8 mouse cellular contexts compared by ENCODE assay signal in the genomic region with DNA sequence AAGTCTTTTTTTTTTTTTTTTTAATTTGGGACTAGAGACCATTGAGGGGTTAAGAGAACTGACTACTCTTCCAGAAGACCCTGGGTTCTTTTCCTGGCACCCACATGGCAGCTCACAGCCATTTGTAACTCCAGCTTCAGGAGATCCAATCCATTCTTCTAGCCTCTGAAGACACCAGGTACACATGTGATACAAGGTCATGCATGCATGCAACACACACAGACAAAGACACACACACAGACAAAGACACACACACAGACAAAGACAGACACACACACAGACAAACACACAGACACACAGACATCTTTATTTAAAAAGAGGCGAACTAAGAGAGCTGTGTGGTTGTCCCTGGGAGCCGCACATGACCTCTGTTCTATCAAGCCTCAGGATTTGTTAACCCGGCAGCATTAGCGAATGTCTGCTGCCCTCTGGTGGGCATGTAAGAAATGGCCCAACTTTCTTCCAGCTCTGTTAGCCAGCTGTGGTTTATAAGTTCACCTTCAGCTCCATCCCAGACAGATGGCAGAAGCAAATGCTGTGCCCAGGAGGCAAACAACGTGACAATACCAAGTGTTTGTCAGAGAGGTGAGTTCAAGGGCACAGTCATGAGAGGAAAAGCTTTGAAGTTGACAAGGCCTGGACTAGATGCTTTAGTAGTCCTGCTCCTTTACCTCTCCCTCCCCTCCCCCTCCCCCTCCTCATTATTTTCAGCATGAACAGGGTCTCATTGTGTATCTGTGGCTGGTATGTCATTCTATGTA. TPM values are rescaled to one million over a fixed set of nuclear protein-coding genes. Genes with fewer than 3 reads are reported as not detected.
DNase-seq lines count a peak whose midpoint lies in the region; ATAC-seq lines count a peak whose summit lies in the region.

No protein-coding gene starts in this region.

- H3K27ac ChIP-seq in hindbrain, embryonic 16.5 days (ENCODE audit: low read depth, low read length): no peak overlapping the region; the same call in 1 of the 2 replicates

- 3% methylated on average over 5 of the region's 5 CpGs for WGBS in hindbrain, embryonic 16.5 days

- H3K9me3 ChIP-seq in hindbrain, embryonic 16.5 days (ENCODE audit: control insufficient read depth, low read length): no peaks in the 10 kb centered on the region

- ATAC-seq in hindbrain, embryonic 16.5 days: peak; percentile 75
- peak; percentile 84 for ATAC-seq in megakaryocyte, adult 5-6 weeks (ENCODE audit: poor library complexity, severe bottlenecking)

- H3K36me3 ChIP-seq in hindbrain, embryonic 16.5 days (ENCODE audit: control insufficient read depth, insufficient read depth, low read length): no peaks in the 10 kb centered on the region

- H3K4me1 ChIP-seq in hindbrain, embryonic 16.5 days (ENCODE audit: control insufficient read depth, insufficient read depth, low read depth, low read length): no peaks in the 10 kb centered on the region

- no peak overlapping the region for H3K4me2 ChIP-seq in hindbrain, embryonic 16.5 days (ENCODE audit: low read length)

- DNase-seq in NIH3T3 (ENCODE audit: low read depth): peak; percentile 89
- DNase-seq in cerebellum, adult 9-11 months: peak; percentile 79
- peak; percentile 81 to 85 for DNase-seq in frontal cortex, postnatal 14 days (ENCODE audit: low spot score in 2 of 2)
- peak; percentile 74 to 75 for DNase-seq in layer of hippocampus, postnatal 36 days
- peak; percentile 83 for DNase-seq in right cerebral cortex, adult 18-20 months
- DNase-seq in urinary bladder, adult 2 months (ENCODE audit: low spot score): peak; percentile 48

- H3K4me3 ChIP-seq in hindbrain, embryonic 16.5 days (ENCODE audit: low read length): no peak overlapping the region

- no peak overlapping the region for H3K9ac ChIP-seq in hindbrain, embryonic 16.5 days (ENCODE audit: low read depth, low read length)

- H3K27me3 ChIP-seq in hindbrain, embryonic 16.5 days (replicated peaks; ENCODE audit: control insufficient read depth, insufficient read depth, low read length): no peaks in the 10 kb centered on the region

RNA-seq across cellular contexts. Expression of a gene that starts 7.9 kb away (rescaled TPM):
- 39.0 and 40.2 TPM in 2 replicates for polyA plus RNA-seq in hindbrain, embryonic 16.5 days (2015; fragmentation: Nextera tagmentation; extraction: Ambion mirVana)
- 10 to 100 TPM in 1 of 2 experiments, 1 to 10 TPM in 1; 9.7 to 13.8 TPM for total RNA-seq in layer of hippocampus, postnatal 36 days (2021)
- 4.8 and 5.1 TPM in 2 replicates for total RNA-seq in megakaryocyte, adult 5-6 weeks (2015)
- 3.0 and 4.9 TPM in 2 replicates for total RNA-seq in megakaryocyte, adult 5-6 weeks (2017)
- 11.1 and 12.2 TPM in 2 replicates for polyA plus RNA-seq in urinary bladder, adult 2 months (2012; rRNA removed)

RNA-seq across cellular contexts. Expression of a gene that starts 36.0 kb away (rescaled TPM):
- 57.8 and 59.0 TPM in 2 replicates for polyA plus RNA-seq in hindbrain, embryonic 16.5 days (2015; fragmentation: Nextera tagmentation; extraction: Ambion mirVana)
- 10 to 100 TPM; 97.4 to 98.6 TPM for total RNA-seq in layer of hippocampus, postnatal 36 days (2021)
- total RNA-seq in megakaryocyte, adult 5-6 weeks (2015): 12.8 and 14.5 TPM in 2 replicates
- 9.4 and 18.7 TPM in 2 replicates for total RNA-seq in megakaryocyte, adult 5-6 weeks (2017)
- 19.0 and 32.7 TPM in 2 replicates for polyA plus RNA-seq in urinary bladder, adult 2 months (2012; rRNA removed)

RNA-seq across cellular contexts. Expression of a gene that starts 53.5 kb away (rescaled TPM):
- polyA plus RNA-seq in hindbrain, embryonic 16.5 days (2015; fragmentation: Nextera tagmentation; extraction: Ambion mirVana): 207 and 212 TPM in 2 replicates
- 100 to 1,000 TPM; 274 to 279 TPM for total RNA-seq in layer of hippocampus, postnatal 36 days (2021)
- 0.05 TPM in 1 of 2 replicates, not detected in the other for total RNA-seq in megakaryocyte, adult 5-6 weeks (2015)
- 0.08 and 0.33 TPM in 2 replicates for total RNA-seq in megakaryocyte, adult 5-6 weeks (2017)
- polyA plus RNA-seq in urinary bladder, adult 2 months (2012; rRNA removed): 28.4 and 36.8 TPM in 2 replicates

Comparison
In these comparisons a context has a peak if more than half of its experiments do, and no peak if none do; other contexts are left out.
1. RNA of a gene that starts 36.0 kb away (total RNA-seq): 97.4 to 98.6 TPM in layer of hippocampus, postnatal 36 days; 9.4 to 18.7 TPM in megakaryocyte, adult 5-6 weeks; every median in the first group is over 4 times any median in the second.
2. RNA of a gene that starts 53.5 kb away (total RNA-seq): 274 to 279 TPM in layer of hippocampus, postnatal 36 days; 0.05 to 0.33 TPM in megakaryocyte, adult 5-6 weeks; every median in the first group is over 100 times any median in the second.
3. Peak in every context shown above with its lines, with median percentiles within 50 percentile points of each other: DNase-seq.